Mouse (Mus musculus) embryonic facial prominence, embryonic 15.5 days (tissue): ENCODE measurements around the gene Olfr1124. TPM values are rescaled to one million over a fixed set of nuclear protein-coding genes. Genes with fewer than 3 reads are reported as not detected.
"Not testable (repeated sequence)": the region's sequence is repeated elsewhere in the genome, so short reads cannot be mapped to it uniquely, and the experiment has no call there.

ENCODE experiments used
- ATAC-seq: fragments of 200-750 bp; cut with Nextera tagmentation; 2 replicates; pipeline ENCODE4 v1.8.0; 2017; ENCODE audit warnings: low read depth, moderate TSS enrichment; ENCODE audit not compliant: insufficient number of reproducible peaks, low FRiP score, low TSS enrichment
- H3K27ac ChIP-seq: fragments of 300-500 bp; sonication (generic); replicated peaks from 2 replicates; pipeline ENCODE4 v1.5.1; 2015; ENCODE audit warnings: mild to moderate bottlenecking, inconsistent platforms
- H3K27me3 ChIP-seq: fragments of 300-500 bp; sonication (generic); 2 replicates; pipeline ENCODE4 v1.6.1; 2015; ENCODE audit warnings: inconsistent platforms
- H3K36me3 ChIP-seq: fragments of 300-500 bp; sonication (generic); 2 replicates; pipeline ENCODE4 v1.6.1; 2015; ENCODE audit warnings: mild to moderate bottlenecking, inconsistent platforms
- H3K4me1 ChIP-seq: fragments of 300-500 bp; sonication (generic); 2 replicates; pipeline ENCODE4 v1.6.1; 2015; ENCODE audit warnings: inconsistent platforms
- H3K4me2 ChIP-seq: fragments of 300-500 bp; sonication (generic); replicated peaks from 2 replicates; pipeline ENCODE4 v1.6.1; 2015; ENCODE audit warnings: mild to moderate bottlenecking, inconsistent platforms
- H3K4me3 ChIP-seq: fragments of 300-500 bp; sonication (generic); replicated peaks from 2 replicates; pipeline ENCODE4 v1.5.1; 2015; ENCODE audit warnings: mild to moderate bottlenecking, inconsistent platforms
- H3K9ac ChIP-seq: fragments of 300-500 bp; sonication (generic); 2 replicates; pipeline ENCODE4 v1.6.1; 2015; ENCODE audit warnings: inconsistent platforms
- H3K9me3 ChIP-seq: fragments of 300-500 bp; sonication (generic); replicated peaks from 2 replicates; pipeline ENCODE4 v1.6.1; 2016; ENCODE audit warnings: inconsistent platforms
- WGBS: fragments of 180-500 bp; shearing (Covaris S2); methylation state at CpG from one replicate; pipeline ENCODE4 v1.1.7; 2015; 5-methylcytosine and 5-hydroxymethylcytosine counted together
- polyA plus RNA-seq: library from polyadenylated mRNA; unstranded; fragments of >200 nt; fragmentation: Nextera tagmentation; extraction: Ambion mirVana; gene quantifications from 2 replicates; pipeline ENCODE4 v1.2.1, GENCODE M21; 2015

Gene Olfr1124
- polyA plus RNA-seq: 0.07 TPM in 1 of 2 replicates, not detected in the other

DNA sequence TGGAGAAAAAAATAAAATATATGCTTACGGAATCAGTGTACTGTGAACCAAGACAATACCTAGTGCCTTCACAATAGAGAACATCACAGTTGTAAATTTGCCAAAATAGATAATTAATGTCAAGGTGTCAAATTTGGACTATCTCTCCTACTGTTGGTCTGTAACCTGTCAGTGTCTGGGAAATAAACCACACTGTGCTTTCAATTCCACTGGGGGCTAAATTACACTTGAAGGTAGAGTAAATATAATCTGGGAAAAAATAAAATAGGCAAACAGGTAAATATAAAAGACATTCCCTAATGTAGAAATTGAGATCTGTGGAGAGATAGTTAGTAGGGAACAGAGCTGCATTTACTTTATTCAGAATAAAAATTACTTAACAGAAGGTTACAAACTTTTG lies at the start of gene Olfr1124:
TSS of gene Olfr1124 (plus strand) at position 301 of the 400 bp plus-strand sequence.
- Histone ChIP-seq H3K9me3 (no peaks in the 10 kb centered on the region), H3K27me3 (no peaks in the 10 kb centered on the region), H3K4me1 (no peaks in the 10 kb centered on the region), H3K27ac (no peak within 1 kb of the TSS), H3K4me2 (no peak within 1 kb of the TSS), H3K4me3 (no peak within 1 kb of the TSS), H3K36me3 (no peaks in the 10 kb centered on the region), H3K9ac (no peak within 1 kb of the TSS)
- WGBS: 89% methylated on average over 1 of the region's 1 CpGs
- no peak for ATAC-seq

DNA sequence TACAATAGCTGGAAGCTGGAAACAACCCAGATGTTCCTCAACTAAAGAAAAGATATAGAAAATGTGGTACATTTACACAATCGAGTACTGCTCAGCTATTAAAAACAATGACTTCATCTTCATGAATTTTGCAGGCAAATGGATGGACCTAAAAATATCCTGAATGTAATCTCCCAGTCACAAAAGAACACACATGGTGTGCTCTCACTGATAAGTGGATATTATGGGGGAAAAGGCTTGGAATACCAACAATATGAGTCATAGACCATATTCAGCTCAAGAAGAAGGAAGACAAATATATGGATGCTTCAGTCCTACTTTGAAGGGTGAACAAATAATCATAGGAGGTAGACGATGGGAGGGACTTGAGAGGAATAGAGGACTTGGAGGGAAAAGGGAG lies 46.1 kb upstream of the Olfr1124 start:
- Histone ChIP-seq H3K4me2 (no peak overlapping the region), H3K9me3 (no peaks in the 10 kb centered on the region), H3K36me3 (no peaks in the 10 kb centered on the region), H3K4me3 (no peak overlapping the region), H3K27me3 (no peaks in the 10 kb centered on the region), H3K27ac (no peak overlapping the region), H3K9ac (no peak overlapping the region), H3K4me1 (no peaks in the 10 kb centered on the region)
- ATAC-seq: no peak
- WGBS: 75% methylated on average over 2 of the region's 2 CpGs

DNA sequence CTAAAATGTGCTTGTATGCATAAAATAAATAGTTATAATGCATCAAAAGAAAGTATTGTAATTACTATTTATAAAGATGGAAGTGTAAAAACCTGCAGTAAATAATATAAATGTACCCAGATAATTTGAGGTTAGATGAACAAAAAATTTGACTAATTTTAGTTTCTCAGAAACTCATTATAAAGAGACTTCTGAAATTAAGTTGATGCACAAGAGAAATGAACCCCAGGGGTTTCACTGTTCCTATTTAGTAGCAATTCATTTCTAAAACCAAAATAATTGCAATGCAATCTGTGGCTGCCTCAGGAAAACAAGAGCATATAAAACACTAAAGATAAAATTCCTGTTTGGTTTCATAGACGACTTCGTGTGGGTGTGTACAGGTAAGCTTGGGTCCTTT lies 44.5 kb upstream of the Olfr1124 start, which contains the start of gene Olfr1122:
TSS of gene Olfr1122 (plus strand) at position 301 of the 400 bp plus-strand sequence.
- H3K4me1 ChIP-seq: no peaks in the 10 kb centered on the region
- WGBS: 72% methylated on average over 2 of the region's 2 CpGs

DNA sequence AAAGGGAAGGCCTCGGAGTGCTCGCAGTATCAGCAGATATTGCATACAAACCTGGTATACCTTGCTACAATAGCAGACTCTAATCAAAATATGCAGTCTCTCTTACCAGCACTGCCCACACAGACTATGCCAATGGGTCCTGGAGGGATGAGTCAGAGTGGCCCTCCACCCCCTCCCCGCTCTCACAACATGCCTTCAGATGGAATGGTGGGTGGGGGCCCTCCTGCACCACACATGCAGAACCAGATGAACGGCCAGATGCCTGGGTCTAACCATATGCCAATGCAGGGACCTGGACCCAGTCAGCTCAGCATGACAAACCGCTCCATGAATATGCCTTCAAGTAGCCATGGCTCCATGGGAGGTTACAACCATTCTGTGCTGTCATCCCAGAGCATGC lies 36.5 kb upstream of the Olfr1124 start:
- H3K36me3 ChIP-seq, H3K27me3 ChIP-seq, ATAC-seq, H3K9ac ChIP-seq, H3K4me2 ChIP-seq, H3K9me3 ChIP-seq, H3K27ac ChIP-seq, H3K4me1 ChIP-seq, H3K4me3 ChIP-seq: not testable (repeated sequence)
- 88% methylated on average over 5 of the region's 5 CpGs for WGBS

More for the DNA sequence above, 44.5 kb upstream of the Olfr1124 start, which contains the start of gene Olfr1122:
- H3K4me2 ChIP-seq: no peak within 1 kb of the TSS
- H3K27me3 ChIP-seq: no peaks in the 10 kb centered on the region
- H3K9ac ChIP-seq: no peak within 1 kb of the TSS
- H3K4me3 ChIP-seq: no peak within 1 kb of the TSS
- no peaks in the 10 kb centered on the region for H3K36me3 ChIP-seq
- no peak for ATAC-seq
- no peaks in the 10 kb centered on the region for H3K9me3 ChIP-seq
- no peak within 1 kb of the TSS for H3K27ac ChIP-seq

DNA sequence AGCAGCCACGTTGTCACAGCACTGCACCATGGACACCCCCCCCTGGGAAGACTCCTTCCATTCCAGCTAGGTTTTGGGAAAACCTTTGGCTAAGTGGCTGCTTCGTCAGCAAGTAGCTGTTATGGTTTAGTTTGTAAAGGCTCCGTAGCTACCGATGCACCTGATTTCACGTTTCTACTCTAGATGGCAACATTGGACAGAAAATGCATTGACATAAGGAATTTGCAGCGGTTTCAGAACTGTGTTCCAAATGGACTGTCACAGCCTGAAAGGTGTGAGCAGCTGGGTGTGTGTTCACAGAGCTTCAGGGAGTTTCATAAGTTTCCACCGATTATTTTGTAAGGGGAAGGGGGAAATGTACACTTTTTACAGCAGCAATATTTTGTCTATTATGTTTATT lies 35.4 kb upstream of the Olfr1124 start:
- H3K36me3 ChIP-seq, H3K4me1 ChIP-seq, H3K9ac ChIP-seq, H3K27ac ChIP-seq, ATAC-seq, H3K4me2 ChIP-seq, H3K27me3 ChIP-seq, H3K4me3 ChIP-seq, H3K9me3 ChIP-seq: not testable (repeated sequence)
- WGBS: 79% methylated on average over 7 of the region's 7 CpGs

DNA sequence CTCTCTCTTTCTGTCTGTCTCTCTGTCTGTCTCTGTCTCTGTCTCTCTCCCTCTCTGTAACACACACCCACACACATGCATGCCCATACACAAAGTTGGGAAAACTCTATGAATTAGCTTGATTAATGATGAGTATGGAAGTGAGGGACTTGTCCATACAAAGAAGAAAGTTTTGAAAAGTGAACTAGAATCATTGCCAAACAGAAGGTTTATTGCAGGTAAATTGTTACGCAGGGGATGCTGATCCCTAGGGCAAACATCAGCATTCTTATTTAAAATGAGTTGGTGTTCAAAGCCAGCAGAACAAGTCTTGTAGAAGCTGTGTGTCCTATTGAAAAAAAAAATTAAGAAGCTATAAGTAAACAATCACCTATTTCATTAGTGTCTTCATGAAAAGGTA lies 13.7 kb upstream of the Olfr1124 start, which contains the start of gene Olfr1123:
TSS of gene Olfr1123 (plus strand) at position 301 of the 400 bp plus-strand sequence.
- Histone ChIP-seq H3K4me1 (no peaks in the 10 kb centered on the region), H3K9ac (no peak within 1 kb of the TSS), H3K27me3 (no peaks in the 10 kb centered on the region), H3K4me2 (no peak within 1 kb of the TSS), H3K27ac (no peak within 1 kb of the TSS), H3K36me3 (no peaks in the 10 kb centered on the region), H3K4me3 (no peak within 1 kb of the TSS), H3K9me3 (no peaks in the 10 kb centered on the region)
- ATAC-seq: no peak
- WGBS: 82% methylated on average over 1 of the region's 1 CpGs

DNA sequence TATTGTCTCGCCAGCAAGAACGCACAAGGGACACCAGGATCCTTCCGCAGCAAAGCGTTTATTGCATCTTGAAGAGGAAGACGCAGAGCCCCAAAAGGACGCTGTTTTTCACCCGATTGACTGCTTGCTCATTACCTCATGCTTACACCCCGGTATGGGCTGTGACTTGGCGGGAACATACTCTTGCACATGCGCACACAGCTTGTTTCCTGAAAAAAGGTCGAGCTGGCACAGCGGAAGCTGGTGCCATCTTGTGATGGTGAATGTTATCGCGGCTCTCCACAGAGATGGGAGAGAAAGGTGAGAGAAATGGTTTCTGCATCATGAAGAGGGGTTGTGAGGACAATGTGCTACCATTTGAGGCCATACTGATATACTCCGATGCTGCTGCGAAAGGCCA lies 7.7 kb downstream of the Olfr1124 start:
- no peak overlapping the region for H3K4me3 ChIP-seq
- H3K4me2 ChIP-seq: no peak overlapping the region
- no peaks in the 10 kb centered on the region for H3K27me3 ChIP-seq
- no peak overlapping the region for H3K9ac ChIP-seq
- WGBS: 86% methylated on average over 16 of the region's 16 CpGs
- H3K27ac ChIP-seq: no peak overlapping the region
- no peak for ATAC-seq
- H3K36me3 ChIP-seq: no peaks in the 10 kb centered on the region
- H3K9me3 ChIP-seq: no peaks in the 10 kb centered on the region
- H3K4me1 ChIP-seq: no peaks in the 10 kb centered on the region

DNA sequence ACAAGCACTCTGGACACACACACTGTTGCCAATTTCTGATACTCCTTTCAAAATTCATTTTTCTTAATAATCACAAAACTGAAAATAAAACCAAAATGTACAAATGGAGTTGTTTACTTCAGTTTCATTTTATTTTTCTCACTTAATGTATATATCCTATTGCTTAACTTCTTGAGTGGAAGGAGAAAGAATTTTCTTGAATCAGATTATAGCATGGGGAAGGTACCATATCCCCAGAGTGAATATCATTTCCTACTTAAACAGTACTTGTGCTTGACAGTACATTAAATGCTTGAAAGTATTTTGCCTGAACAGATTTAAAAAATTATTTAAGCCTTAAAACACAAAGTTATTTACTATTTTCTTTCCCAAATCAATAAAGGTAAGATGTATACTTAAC lies 23.6 kb downstream of the Olfr1124 start, which contains the start of gene Olfr1126:
TSS of gene Olfr1126 (plus strand) at position 301 of the 400 bp plus-strand sequence.
- no peak for ATAC-seq
- no peak within 1 kb of the TSS for H3K27ac ChIP-seq
- H3K9me3 ChIP-seq: no peaks in the 10 kb centered on the region
- H3K9ac ChIP-seq: no peak within 1 kb of the TSS
- H3K27me3 ChIP-seq: no peaks in the 10 kb centered on the region
- H3K4me1 ChIP-seq: no peaks in the 10 kb centered on the region
- H3K4me3 ChIP-seq: no peak within 1 kb of the TSS
- no peak within 1 kb of the TSS for H3K4me2 ChIP-seq
- no peaks in the 10 kb centered on the region for H3K36me3 ChIP-seq

DNA sequence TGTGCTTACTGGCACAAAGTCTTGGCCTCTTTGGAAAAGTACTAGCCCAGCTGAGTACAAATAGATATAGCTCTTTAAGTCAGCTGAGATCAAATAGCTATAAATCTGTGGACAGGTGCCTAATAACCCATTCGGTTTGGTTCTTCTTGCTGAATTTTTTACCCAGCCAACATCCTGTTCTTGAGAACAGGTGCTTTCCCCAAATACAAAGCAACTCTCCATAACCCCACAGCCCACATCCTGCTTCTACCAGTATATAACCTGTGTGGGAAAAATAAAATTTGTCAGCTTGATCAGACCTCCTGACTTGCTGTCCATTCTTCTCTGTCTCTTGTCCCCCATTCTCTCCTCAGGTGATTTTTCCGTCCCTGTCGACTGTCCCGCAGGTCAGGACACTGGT lies 31.7 kb downstream of the Olfr1124 start:
- no peak overlapping the region for H3K4me3 ChIP-seq
- no peaks in the 10 kb centered on the region for H3K9me3 ChIP-seq
- 89% methylated on average over 4 of the region's 4 CpGs for WGBS
- H3K4me1 ChIP-seq: no peaks in the 10 kb centered on the region
- H3K36me3 ChIP-seq: no peaks in the 10 kb centered on the region
- no peaks in the 10 kb centered on the region for H3K27me3 ChIP-seq
- H3K9ac ChIP-seq: no peak overlapping the region
- H3K27ac ChIP-seq: no peak overlapping the region
- H3K4me2 ChIP-seq: no peak overlapping the region
- ATAC-seq: no peak

DNA sequence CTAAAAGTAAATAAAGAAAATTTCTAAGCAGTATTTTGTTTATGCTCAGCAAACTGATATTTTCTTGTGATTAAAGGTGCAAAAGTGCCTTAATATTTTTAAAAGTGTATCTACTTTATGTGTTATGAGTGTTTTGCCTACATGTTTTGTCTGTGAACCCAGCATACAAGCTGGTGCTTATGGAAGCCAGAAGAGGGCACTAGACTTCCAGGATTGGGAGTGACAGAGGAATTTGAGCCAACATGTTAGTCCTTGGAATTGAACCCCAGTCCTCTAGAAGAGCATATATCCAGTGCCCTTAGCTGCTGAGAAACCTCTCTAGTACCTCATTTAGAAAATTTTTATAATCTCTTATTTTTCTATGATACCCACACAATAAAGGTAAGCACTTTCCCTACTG lies 50.1 kb downstream of the Olfr1124 start:
- Histone ChIP-seq H3K27me3 (no peaks in the 10 kb centered on the region), H3K36me3 (no peaks in the 10 kb centered on the region), H3K4me3 (no peak overlapping the region), H3K9ac (no peak overlapping the region), H3K4me2 (no peak overlapping the region), H3K4me1 (no peaks in the 10 kb centered on the region), H3K9me3 (no peaks in the 10 kb centered on the region), H3K27ac (no peak overlapping the region)
- ATAC-seq: no peak

DNA sequence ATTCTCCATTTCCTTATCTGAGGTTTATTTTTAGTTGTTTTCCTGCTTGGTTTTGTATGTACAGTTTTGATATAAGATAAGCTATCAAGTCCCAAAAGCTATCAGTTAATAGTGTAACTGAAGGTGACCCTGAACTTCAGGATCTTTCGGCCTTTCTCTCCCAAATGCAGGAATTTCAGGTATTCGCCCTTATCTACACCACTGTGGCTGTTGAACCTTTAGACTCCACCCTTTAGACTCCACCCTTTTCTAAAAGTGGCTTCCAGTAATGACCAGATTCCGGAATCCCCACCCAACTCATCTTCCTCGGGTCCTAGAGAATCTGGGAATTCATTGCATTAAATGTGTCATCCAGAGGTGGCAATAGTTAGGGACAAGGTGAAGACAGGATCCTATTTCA lies 51.1 kb downstream of the Olfr1124 start:
- no peaks in the 10 kb centered on the region for H3K27me3 ChIP-seq
- 80% methylated on average over 4 of the region's 4 CpGs for WGBS
- H3K4me3 ChIP-seq: no peak overlapping the region
- H3K36me3 ChIP-seq: no peaks in the 10 kb centered on the region
- no peaks in the 10 kb centered on the region for H3K4me1 ChIP-seq
- H3K4me2 ChIP-seq: no peak overlapping the region
- H3K9me3 ChIP-seq: no peaks in the 10 kb centered on the region
- H3K9ac ChIP-seq: no peak overlapping the region
- H3K27ac ChIP-seq: no peak overlapping the region
- ATAC-seq: no peak

DNA sequence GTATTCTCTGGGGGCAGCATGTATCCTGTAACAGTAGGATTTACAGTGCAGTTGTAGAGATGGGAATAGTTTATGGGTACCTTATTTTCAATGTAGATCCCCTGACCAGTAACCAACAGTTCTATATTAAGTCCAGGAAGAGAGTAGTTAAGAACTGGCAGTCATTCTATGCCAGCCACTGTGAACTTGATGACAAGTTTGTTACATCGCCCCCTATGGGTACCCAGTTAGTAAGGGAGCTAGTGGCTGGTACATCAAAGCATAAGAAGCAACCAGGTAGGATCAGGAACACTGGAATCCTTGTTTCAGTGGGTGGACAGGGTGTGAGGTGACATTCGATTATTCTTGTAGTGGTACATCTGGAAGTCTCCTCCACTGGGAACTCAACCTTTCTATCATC lies 52.2 kb downstream of the Olfr1124 start:
- H3K4me1 ChIP-seq: no peaks in the 10 kb centered on the region
- WGBS: 73% methylated on average over 2 of the region's 2 CpGs
- no peak overlapping the region for H3K4me2 ChIP-seq
- no peak for ATAC-seq
- no peaks in the 10 kb centered on the region for H3K9me3 ChIP-seq
- H3K27ac ChIP-seq: no peak overlapping the region
- no peaks in the 10 kb centered on the region for H3K36me3 ChIP-seq
- H3K27me3 ChIP-seq: no peaks in the 10 kb centered on the region
- H3K9ac ChIP-seq: no peak overlapping the region
- no peak overlapping the region for H3K4me3 ChIP-seq
